Mouse (Mus musculus) kidney, adult 11 months (tissue): Measurements from ENCODE around the gene Eddm3b.

ENCODE experiments used
- DNase-seq: peaks from one replicate; pipeline ENCODE4 v3.0.0; 2022

Eddm3b gene

GRCm38 (mm10) chr14:51094921-51095320, 19.3 kb upstream of the Eddm3b start:
- DNase-seq: no peak

- DNase-seq: peak; percentile 47
Observed at GRCm38 (mm10) chr14:51095736-51096524, 18.3 kb upstream of the Eddm3b start.

GRCm38 (mm10) chr14:51098300-51098699, 15.9 kb upstream of the Eddm3b start:
- DNase-seq: peak; percentile 74

- DNase-seq: no peak
Observed at GRCm38 (mm10) chr14:51098921-51099320, 15.3 kb upstream of the Eddm3b start.

GRCm38 (mm10) chr14:51101284-51101683, 12.9 kb upstream of the Eddm3b start:
- DNase-seq: no peak

GRCm38 (mm10) chr14:51103217-51103616, 11.0 kb upstream of the Eddm3b start:
- DNase-seq: peak; percentile 38

GRCm38 (mm10) chr14:51104366-51104765, 9.9 kb upstream of the Eddm3b start:
- DNase-seq: no peak

GRCm38 (mm10) chr14:51106449-51106967, 7.7 kb upstream of the Eddm3b start:
- DNase-seq: no peak

GRCm38 (mm10) chr14:51111966-51112365, 2.3 kb upstream of the Eddm3b start:
- no peak for DNase-seq

- DNase-seq: no peak
Observed at GRCm38 (mm10) chr14:51113476-51113875, 750 bp upstream of the Eddm3b start.

GRCm38 (mm10) chr14:51125684-51126083, 11.5 kb downstream of the Eddm3b start:
- DNase-seq: no peak

GRCm38 (mm10) chr14:51127648-51128258, 13.5 kb downstream of the Eddm3b start:
- no peak for DNase-seq

- DNase-seq: no peak
Observed at GRCm38 (mm10) chr14:51128775-51129623, 14.8 kb downstream of the Eddm3b start.

GRCm38 (mm10) chr14:51129624-51129975, 15.4 kb downstream of the Eddm3b start:
- no peak for DNase-seq

- DNase-seq: no peak
Observed at GRCm38 (mm10) chr14:51130315-51130940, 16.2 kb downstream of the Eddm3b start.

- DNase-seq: no peak
Observed at GRCm38 (mm10) chr14:51131086-51131815, 17.0 kb downstream of the Eddm3b start.

GRCm38 (mm10) chr14:51132372-51132771, 18.1 kb downstream of the Eddm3b start:
- DNase-seq: no peak

- DNase-seq: no peak
Observed at GRCm38 (mm10) chr14:51140342-51140741, 26.1 kb downstream of the Eddm3b start.

- no peak for DNase-seq
Observed at GRCm38 (mm10) chr14:51142119-51142518, 27.9 kb downstream of the Eddm3b start.

GRCm38 (mm10) chr14:51142568-51142967, 28.3 kb downstream of the Eddm3b start:
- no peak for DNase-seq

GRCm38 (mm10) chr14:51143287-51143686, 29.1 kb downstream of the Eddm3b start:
- DNase-seq: no peak

GRCm38 (mm10) chr14:51143937-51144336, 29.7 kb downstream of the Eddm3b start:
- no peak for DNase-seq
